Mouse (Mus musculus) CD4-positive helper T cell, adult 2 months (primary cell): ENCODE data around the gene Eif3d.

Source experiments
- DNase-seq: peaks from one replicate; pipeline ENCODE4 v3.0.0-alpha.2; 2012; ENCODE audit warnings: low read depth, missing footprints, low spot score

The Eif3d gene

DNA sequence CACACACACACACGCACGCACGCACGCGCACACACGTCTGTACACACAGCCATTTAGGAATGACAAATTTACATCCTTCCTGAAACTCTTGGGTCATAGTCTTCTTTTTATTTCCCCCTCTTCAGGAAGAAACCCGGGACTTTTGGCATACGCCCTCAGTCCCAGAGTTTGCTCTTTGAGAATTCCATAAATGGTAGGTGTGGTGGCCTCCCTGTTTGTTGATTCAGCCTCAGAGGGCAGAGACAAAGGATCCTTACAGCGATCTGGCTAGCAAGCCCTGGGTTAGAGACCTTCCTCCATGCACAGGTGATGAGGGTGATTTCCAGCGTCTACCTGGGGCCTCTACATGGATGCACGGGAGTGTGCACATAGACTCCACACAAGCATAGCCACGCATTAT, 51.2 kb downstream of the Eif3d start:
- DNase-seq, result no peak

DNA sequence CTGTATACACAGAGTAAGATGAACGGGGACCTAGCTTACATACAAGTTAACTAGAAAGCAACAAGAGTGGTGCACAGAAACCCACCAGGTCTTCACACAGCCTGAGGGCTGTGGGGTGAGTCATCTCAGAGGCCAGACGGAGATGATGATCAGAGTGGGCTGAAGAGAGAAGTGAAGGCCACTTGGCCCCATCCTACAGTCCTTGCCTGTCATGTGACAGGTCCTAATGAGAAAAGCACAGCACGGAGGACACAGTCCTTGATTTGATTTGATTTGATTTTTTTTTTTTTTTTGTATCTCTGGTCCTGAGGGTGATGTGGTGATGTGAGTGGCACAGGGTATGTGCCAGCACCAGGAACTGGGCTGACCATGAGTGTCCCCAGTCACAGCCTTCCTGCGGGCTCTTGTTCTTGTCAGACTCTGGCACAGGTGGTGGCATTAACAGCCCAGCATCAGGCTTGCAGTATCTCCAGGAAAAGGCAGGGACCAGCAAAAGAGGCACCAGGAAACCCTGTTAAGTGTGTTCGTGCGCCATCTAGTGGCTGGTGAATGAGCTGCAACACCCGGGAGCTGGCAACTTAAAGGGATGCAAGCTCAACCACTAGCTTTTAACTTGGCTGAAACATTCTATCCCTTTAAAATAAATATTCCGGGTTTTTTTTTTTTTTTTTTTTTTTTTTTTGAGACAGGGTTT, 53.6 kb downstream of the Eif3d start:
- DNase-seq, result peak; percentile 80

DNA sequence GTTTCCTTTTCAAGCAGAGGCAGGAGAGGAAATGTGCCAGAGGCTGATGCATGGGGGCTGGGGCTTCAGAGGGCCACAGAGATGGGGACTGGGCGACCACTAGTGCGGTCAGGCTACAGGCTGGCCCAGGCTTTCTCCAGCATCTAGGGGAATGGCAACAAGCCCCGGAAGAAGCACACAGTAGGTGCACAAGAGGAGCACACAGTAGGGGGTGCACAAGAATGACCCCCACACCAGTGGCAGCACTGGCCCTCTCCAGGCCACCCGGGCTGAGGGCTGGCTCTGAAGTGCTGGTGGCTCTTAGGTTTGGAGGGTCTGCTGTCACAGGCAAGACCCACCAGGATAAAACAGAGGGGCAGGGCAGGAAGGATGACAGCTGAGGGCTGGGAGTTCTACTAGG, 55.3 kb downstream of the Eif3d start:
- no peak for DNase-seq

DNA sequence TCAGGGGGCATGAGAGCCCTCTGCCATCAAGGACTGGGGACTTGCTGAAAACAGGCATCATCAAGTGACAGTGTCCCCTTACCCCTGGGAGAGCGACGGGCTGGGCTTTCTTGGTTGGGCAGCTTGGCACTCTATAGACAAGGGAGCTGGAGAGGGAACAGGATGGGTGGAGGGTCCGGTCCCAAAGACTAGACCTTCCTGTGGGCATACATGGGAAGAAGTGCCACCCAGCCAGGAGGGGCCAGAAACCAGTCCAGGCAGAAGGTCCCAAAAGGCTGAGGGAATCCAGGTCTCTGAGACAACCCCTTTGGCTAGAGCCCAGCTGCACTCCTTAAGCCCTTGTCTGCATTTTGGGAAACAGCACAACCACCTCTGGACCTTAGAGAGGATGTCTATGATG, 56.1 kb downstream of the Eif3d start:
- DNase-seq, result no peak

DNA sequence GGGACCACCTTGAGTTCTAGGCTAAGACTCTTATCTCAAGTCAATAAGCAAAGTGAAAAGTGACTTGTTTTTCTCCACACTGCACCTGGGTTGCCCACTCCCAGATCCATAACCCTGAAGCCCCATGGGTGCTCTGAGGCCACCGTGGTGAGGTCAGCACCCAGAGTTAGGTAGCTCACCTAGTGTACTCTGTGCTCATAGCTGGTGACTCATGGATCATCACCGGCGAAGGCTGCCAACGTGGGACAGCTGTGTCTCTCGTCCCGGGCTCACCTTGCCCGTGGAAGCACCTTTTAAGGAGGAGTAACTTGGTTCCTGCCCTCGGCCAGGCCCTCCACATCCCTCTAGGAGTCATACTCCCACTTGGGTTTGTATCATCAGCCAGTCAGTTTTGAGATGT, 57.6 kb downstream of the Eif3d start:
- DNase-seq, result no peak

DNA sequence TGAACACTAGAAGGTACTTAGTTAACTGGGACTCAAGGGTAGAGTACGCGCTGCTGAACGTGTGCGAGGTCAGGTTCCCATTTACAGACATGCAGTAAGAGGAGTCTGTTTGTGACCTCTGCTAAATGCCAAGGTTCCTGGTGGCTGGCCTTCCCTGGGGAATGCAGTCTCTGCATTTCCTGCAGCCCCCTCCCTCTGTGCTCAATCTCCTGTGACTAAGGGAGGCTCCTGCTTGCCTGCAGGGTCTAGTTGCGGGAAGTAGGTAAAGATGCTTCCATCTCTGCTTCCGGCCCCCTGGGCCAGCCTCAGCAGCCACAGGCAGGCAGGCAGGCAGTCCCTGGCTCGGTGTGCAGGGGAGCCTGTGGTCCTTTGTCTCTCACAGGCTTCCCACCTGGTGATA, 58.0 kb downstream of the Eif3d start:
- DNase-seq, result no peak

DNA sequence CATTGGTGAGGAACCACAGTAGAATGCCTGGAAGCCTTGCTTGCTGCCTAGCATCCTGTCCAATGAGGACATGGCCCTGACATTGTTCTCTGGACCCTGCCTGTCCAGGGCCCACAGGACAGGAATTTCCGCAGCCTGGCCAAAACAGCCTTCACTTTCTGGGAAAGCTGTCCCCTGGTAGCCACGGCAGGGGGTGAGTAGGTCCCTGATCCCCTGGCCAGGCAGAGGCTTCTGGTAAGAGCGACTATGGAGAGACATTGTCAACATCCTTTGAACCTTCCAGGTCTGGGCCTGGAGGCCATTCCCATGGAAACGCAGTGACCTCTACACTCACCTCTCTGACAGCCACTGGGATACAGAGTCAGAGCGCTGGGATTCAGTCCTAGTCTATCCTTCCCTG, 58.6 kb downstream of the Eif3d start:
- DNase-seq, result no peak

DNA sequence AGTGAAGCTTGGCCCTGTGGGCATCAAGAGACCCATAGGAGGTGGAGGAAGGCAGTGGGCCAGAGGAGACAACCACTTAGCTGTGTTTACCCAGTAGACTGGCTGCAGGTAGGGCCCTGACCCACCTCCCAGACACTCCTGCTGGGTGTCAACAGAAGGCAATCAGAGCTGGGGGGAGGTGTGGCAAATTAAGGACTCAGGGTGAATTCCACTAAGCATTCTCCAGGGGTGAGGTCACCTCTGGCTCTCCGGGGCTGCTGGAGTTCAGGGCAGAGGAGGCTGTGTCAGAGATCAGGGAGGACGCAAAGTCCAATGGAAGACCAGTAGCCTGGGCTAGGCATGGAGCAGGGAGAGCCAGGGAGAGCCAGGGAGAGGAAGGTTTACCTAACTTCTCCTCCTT, 59.5 kb downstream of the Eif3d start:
- DNase-seq, result no peak
